Mouse (Mus musculus) heart, adult 2 months (tissue): ENCODE data around the gene Acot7.

Source experiments
- CTCF ChIP-seq: fragments of 200-600 bp; IDR thresholded peaks from 2 replicates; pipeline ENCODE4 v1.8.1; 2022; ENCODE audit warnings: antibody characterized with exemption, mild to moderate bottlenecking, moderate library complexity
- EP300 ChIP-seq: fragments of 200-500 bp; IDR thresholded peaks from 2 replicates; pipeline ENCODE4 v1.6.1; 2011; ENCODE audit warnings: low read depth, low read length, control low read depth; ENCODE audit not compliant: insufficient read depth
- POLR2A ChIP-seq: fragments of 200-500 bp; IDR thresholded peaks from 2 replicates; pipeline ENCODE4 v1.6.1; 2011; ENCODE audit warnings: mild to moderate bottlenecking, low read depth, low read length, control low read depth; ENCODE audit not compliant: insufficient read depth

DNA sequence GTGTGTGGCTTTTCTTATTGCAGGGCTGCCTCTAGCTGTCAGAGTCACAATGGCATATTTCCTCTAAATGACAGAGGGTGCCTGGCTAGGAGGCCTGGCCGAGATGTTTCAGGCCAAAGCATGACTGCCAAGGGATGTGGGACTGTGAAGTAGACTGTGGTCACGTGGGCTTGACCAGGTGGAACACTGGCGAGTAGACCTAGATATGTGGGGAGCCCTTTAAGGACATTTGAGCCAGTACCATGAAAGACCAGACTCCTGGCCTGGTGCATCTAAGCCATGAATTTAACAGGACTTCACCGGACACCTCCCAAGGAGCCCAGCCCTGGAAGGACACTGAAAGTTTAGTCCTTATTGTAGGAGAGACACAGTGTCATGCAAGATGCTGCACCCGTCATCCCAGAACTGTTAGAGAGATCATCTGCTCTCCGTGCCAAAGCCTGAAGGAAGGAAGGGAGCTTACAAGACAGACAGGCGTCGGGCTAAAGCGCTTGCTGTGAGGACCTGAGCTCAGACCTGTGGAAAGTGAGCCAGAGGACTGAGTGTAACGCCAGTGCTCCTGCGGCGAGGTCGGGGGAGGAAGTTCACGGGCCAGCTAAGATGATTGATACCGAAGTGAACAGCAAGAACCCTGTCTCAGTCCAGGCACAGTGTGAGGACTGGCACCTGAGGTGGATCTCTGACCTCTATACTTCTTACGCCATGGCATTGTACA lies 2.2 kb downstream of the Acot7 start:
- no peak for TF ChIP-seq POLR2A
- TF ChIP-seq EP300 = peak; percentile 44; the same call in 1 of the 2 replicates
- TF ChIP-seq CTCF = no peak
